Comparison of ENCODE assay signal across 35 mouse cellular contexts in genomic region chr1:134567511-134567910, GRCm38 (mm10). TPM values are rescaled to one million over a fixed set of nuclear protein-coding genes. Genes with fewer than 3 reads are reported as not detected.
"Had no signal": no experiment of that assay in that cellular context is flagged by ENCODE, and none has a peak within 500 bp of the region (broad histone marks: within the 10 kb centered on the region; RNA-seq: fewer than 3 reads in every experiment).

No protein-coding gene starts in this region.

- H3K4me3 ChIP-seq: gastrocnemius, adult 2 months; heart, adult 2 months; heart, embryonic 12.5 days; hindbrain, embryonic 10.5 days; hindbrain, embryonic 12.5 days; layer of hippocampus, adult 2 months; limb, embryonic 10.5 days; limb, embryonic 12.5 days; liver, embryonic 13.5 days had no signal

- H3K27me3 ChIP-seq: heart, embryonic 12.5 days; hindbrain, embryonic 12.5 days; limb, embryonic 12.5 days; liver, embryonic 13.5 days had no signal

- H3K4me2 ChIP-seq: heart, embryonic 12.5 days; hindbrain, embryonic 12.5 days; hindbrain, embryonic 14.5 days; limb, embryonic 12.5 days; liver, embryonic 11.5 days; liver, embryonic 13.5 days had no signal

- H3K36me3 ChIP-seq: heart, embryonic 12.5 days; hindbrain, embryonic 12.5 days; liver, embryonic 13.5 days had no signal

- ATAC-seq: hindbrain, embryonic 16.5 days; inflammation-experienced regulatory T-cells, adult 6 months; intestine, postnatal 0 days had no signal

- H3K9me3 ChIP-seq: heart, embryonic 12.5 days; hindbrain, embryonic 10.5 days; hindbrain, embryonic 12.5 days; limb, embryonic 10.5 days; limb, embryonic 12.5 days; liver, embryonic 13.5 days had no signal

- H3K27ac ChIP-seq: gastrocnemius, adult 2 months; heart, adult 2 months; hindbrain, embryonic 10.5 days; hindbrain, embryonic 12.5 days; hindbrain, embryonic 14.5 days; layer of hippocampus, adult 2 months; limb, embryonic 10.5 days; limb, embryonic 12.5 days; liver, embryonic 13.5 days had no signal

- H3K9ac ChIP-seq: heart, embryonic 12.5 days; hindbrain, embryonic 12.5 days; hindbrain, embryonic 14.5 days; limb, embryonic 12.5 days; liver, embryonic 13.5 days had no signal

- DNase-seq: gastrocnemius, adult 2 months; gastrocnemius, postnatal 10 days; gastrocnemius, postnatal 25 days; heart, adult 2 months; heart, postnatal 10 days; heart, postnatal 4 days; kidney, adult 18-20 months; kidney, adult 8-10 months; kidney, postnatal 10 days; kidney, postnatal 25 days; kidney, postnatal 4 days; liver; liver, embryonic 13.5 days had no signal

RNA-seq across cellular contexts. Expression of gene Mgat4e, which starts 18.0 kb away (rescaled TPM):
- total RNA-seq: gastrocnemius, adult 2 months; gastrocnemius, postnatal 10 days; gastrocnemius, postnatal 25 days; gastrocnemius, postnatal 4 days; heart, adult 2 months; heart, postnatal 10 days; heart, postnatal 25 days; heart, postnatal 4 days; layer of hippocampus, adult 2 months; layer of hippocampus, postnatal 10 days; layer of hippocampus, postnatal 25 days; left cerebral cortex, adult 8-10 months; left cerebral cortex, postnatal 36 days had no signal
- polyA plus RNA-seq: frontal cortex, adult 2 months; heart, adult 2 months; heart, embryonic 12.5 days; heart, embryonic 14.5 days; heart, embryonic 16.5 days; hindbrain, embryonic 10.5 days; hindbrain, embryonic 12.5 days; hindbrain, embryonic 14.5 days; hindbrain, embryonic 16.5 days; inflammation-experienced regulatory T-cells, adult 6 months; intestine, postnatal 0 days; kidney, embryonic 14.5 days; kidney, embryonic 16.5 days; limb, embryonic 10.5 days; limb, embryonic 12.5 days; liver, embryonic 11.5 days; liver, embryonic 13.5 days had no signal
